In genomic region chr1:185096741-185097140, GRCm38 (mm10) we compare ENCODE assay signal across 25 mouse cellular contexts.
DNase-seq lines count a peak whose midpoint lies in the region; ATAC-seq and TF ChIP-seq lines count a peak whose summit lies in the region.
"Had no signal": no experiment of that assay in that cellular context is flagged by ENCODE, and none has a peak within 500 bp of the region (broad histone marks: within the 10 kb centered on the region; RNA-seq: fewer than 3 reads in every experiment).

No protein-coding gene starts in this region.

- no peak overlapping the region for H3K9ac ChIP-seq in lung, embryonic 14.5 days
- H3K9ac ChIP-seq in midbrain, embryonic 11.5 days (ENCODE audit: low read length): no peak overlapping the region
- H3K9ac ChIP-seq in midbrain, postnatal 0 days (replicated peaks; ENCODE audit: low read length, poor library complexity, severe bottlenecking): no peak overlapping the region
- H3K9ac ChIP-seq: embryonic facial prominence, embryonic 12.5 days; forebrain, embryonic 13.5 days; forebrain, embryonic 15.5 days; forebrain, postnatal 0 days had no signal

- WGBS in lung, embryonic 14.5 days: 80% methylated on average over 4 of the region's 4 CpGs
- 92% methylated on average over 4 of the region's 4 CpGs for WGBS in midbrain, embryonic 11.5 days
- 84% methylated on average over 4 of the region's 4 CpGs for WGBS in midbrain, postnatal 0 days

- H3K9me3 ChIP-seq in lung, embryonic 14.5 days (ENCODE audit: low read depth, low read length): no peaks in the 10 kb centered on the region
- no peaks in the 10 kb centered on the region for H3K9me3 ChIP-seq in midbrain, embryonic 11.5 days (ENCODE audit: control insufficient read depth, low read length)
- H3K9me3 ChIP-seq in midbrain, postnatal 0 days (ENCODE audit: low read length): no peaks in the 10 kb centered on the region
- H3K9me3 ChIP-seq: embryonic facial prominence, embryonic 12.5 days; forebrain, embryonic 13.5 days; forebrain, embryonic 15.5 days; G1E had no signal

- no peak overlapping the region for H3K4me3 ChIP-seq in lung, embryonic 14.5 days (ENCODE audit: low read depth, low read length)
- H3K4me3 ChIP-seq in midbrain, embryonic 11.5 days (ENCODE audit: low read depth, low read length): no peak overlapping the region
- no peak overlapping the region for H3K4me3 ChIP-seq in midbrain, postnatal 0 days (ENCODE audit: low read depth, low read length)
- H3K4me3 ChIP-seq: embryonic facial prominence, embryonic 12.5 days; forebrain, embryonic 13.5 days; forebrain, embryonic 15.5 days had no signal

- H3K4me1 ChIP-seq in lung, embryonic 14.5 days (ENCODE audit: insufficient read depth): peaks cover 11% of the 10 kb centered on the region
- H3K4me1 ChIP-seq in midbrain, embryonic 11.5 days (ENCODE audit: control insufficient read depth, insufficient read depth, low read length): peaks cover 25% of the 10 kb centered on the region
- H3K4me1 ChIP-seq in midbrain, postnatal 0 days (ENCODE audit: insufficient read depth, low read length): peaks cover 11% of the 10 kb centered on the region; the same call in 1 of the 2 replicates

- TF ChIP-seq CTCF in lung, embryonic 14.5 days (IDR thresholded peaks at IDR 0.05; ENCODE audit: low read depth): no peak
- no peak for TF ChIP-seq CTCF in midbrain, postnatal 0 days (IDR thresholded peaks at IDR 0.05)

- H3K4me2 ChIP-seq in lung, embryonic 14.5 days: no peak overlapping the region
- H3K4me2 ChIP-seq in midbrain, embryonic 11.5 days: no peak overlapping the region
- H3K4me2 ChIP-seq in midbrain, postnatal 0 days (ENCODE audit: low read depth, low read length, poor library complexity, severe bottlenecking): no peak overlapping the region
- H3K4me2 ChIP-seq: embryonic facial prominence, embryonic 12.5 days; forebrain, embryonic 13.5 days; forebrain, embryonic 15.5 days had no signal

- DNase-seq in heart, adult 11 months: peak; percentile 60
- DNase-seq in heart, adult 8-10 months (ENCODE audit: low spot score): no peak
- peak; percentile 24 for DNase-seq in lung, embryonic 14.5 days
- DNase-seq in lung, postnatal 4 days: no peak
- peak; percentile 53 for DNase-seq in midbrain, embryonic 11.5 days (ENCODE audit: low spot score, missing footprints)
- no peak for DNase-seq in midbrain, postnatal 0 days (ENCODE audit: low spot score)
- DNase-seq: adrenal gland, adult 2 months; adrenal gland, postnatal 10 days; adrenal gland, postnatal 25 days; B cell, adult 2 months; cerebellum, adult 11 months; cerebellum, adult 18-20 months; cerebellum, adult 8-10 months; cerebellum, adult 9-11 months; cerebellum, postnatal 14 days; cerebellum, postnatal 36 days; embryo, embryonic 11 days; forebrain, postnatal 0 days had no signal

- no peak for ATAC-seq in lung, embryonic 14.5 days (ENCODE audit: insufficient read depth)
- ATAC-seq in midbrain, embryonic 11.5 days (ENCODE audit: low FRiP score): no peak
- no peak for ATAC-seq in midbrain, postnatal 0 days (ENCODE audit: low FRiP score)
- ATAC-seq: CD4-positive, CD25-positive, alpha-beta regulatory T cell, adult 4 months; forebrain, embryonic 13.5 days; forebrain, embryonic 15.5 days; forebrain, postnatal 0 days; Patski had no signal

- no peak overlapping the region for H3K27ac ChIP-seq in lung, embryonic 14.5 days (ENCODE audit: low read depth)
- H3K27ac ChIP-seq in midbrain, embryonic 11.5 days (ENCODE audit: low read depth, low read length): no peak overlapping the region
- no peak overlapping the region for H3K27ac ChIP-seq in midbrain, postnatal 0 days (ENCODE audit: low read depth, low read length)
- H3K27ac ChIP-seq: embryonic facial prominence, embryonic 12.5 days; forebrain, embryonic 13.5 days; forebrain, embryonic 15.5 days had no signal

- H3K36me3 ChIP-seq in lung, embryonic 14.5 days (ENCODE audit: insufficient read depth): no peaks in the 10 kb centered on the region
- H3K36me3 ChIP-seq in midbrain, embryonic 11.5 days (ENCODE audit: control insufficient read depth, insufficient read depth, low read length): no peaks in the 10 kb centered on the region
- H3K36me3 ChIP-seq in midbrain, postnatal 0 days (ENCODE audit: insufficient read depth, low read length): no peaks in the 10 kb centered on the region
- H3K36me3 ChIP-seq: embryonic facial prominence, embryonic 12.5 days; forebrain, embryonic 15.5 days; G1E had no signal

- no peaks in the 10 kb centered on the region for H3K27me3 ChIP-seq in lung, embryonic 14.5 days (ENCODE audit: insufficient read depth, low read length)
- no peaks in the 10 kb centered on the region for H3K27me3 ChIP-seq in midbrain, embryonic 11.5 days (ENCODE audit: control insufficient read depth, insufficient read depth, low read length)
- H3K27me3 ChIP-seq in midbrain, postnatal 0 days (ENCODE audit: insufficient read depth, low read length): no peaks in the 10 kb centered on the region
- H3K27me3 ChIP-seq: CH12.LX; embryonic facial prominence, embryonic 12.5 days; forebrain, embryonic 13.5 days; forebrain, embryonic 15.5 days; Patski had no signal

Comparison
In these comparisons a context has a peak if more than half of its experiments do, and no peak if none do; other contexts are left out.
1. DNase-seq: peak in heart, adult 11 months (single experiment), lung, embryonic 14.5 days (single experiment) and midbrain, embryonic 11.5 days (single experiment); none in heart, adult 8-10 months (single experiment), lung, postnatal 4 days (0 of 2) and midbrain, postnatal 0 days (single experiment).